Mouse (Mus musculus) liver, embryonic 13.5 days (tissue): ENCODE results near the gene Aldh2. TPM values are rescaled to one million over a fixed set of nuclear protein-coding genes. Genes with fewer than 3 reads are reported as not detected.
"Not testable (repeated sequence)": the region's sequence is repeated elsewhere in the genome, so short reads cannot be mapped to it uniquely, and the experiment has no call there.

Source experiments
- ATAC-seq: fragments of 200-750 bp; cut with Nextera tagmentation; 2 replicates; pipeline ENCODE4 v1.8.0; 2017; ENCODE audit warnings: low read depth, mild to moderate bottlenecking, moderate number of reproducible peaks, moderate library complexity
- DNase-seq: peaks from one replicate; pipeline ENCODE4 v3.0.0; 2022
- H3K27ac ChIP-seq: fragments of 300-500 bp; sonication (generic); 2 replicates; pipeline ENCODE4 v1.5.1; 2015; ENCODE audit warnings: moderate library complexity, mild to moderate bottlenecking, inconsistent platforms
- H3K27me3 ChIP-seq: fragments of 300-500 bp; sonication (generic); 2 replicates; pipeline ENCODE4 v1.6.1; 2015; ENCODE audit warnings: mild to moderate bottlenecking, inconsistent platforms
- H3K36me3 ChIP-seq: fragments of 300-500 bp; sonication (generic); 2 replicates; pipeline ENCODE4 v1.6.1; 2015; ENCODE audit warnings: mild to moderate bottlenecking, inconsistent platforms
- H3K4me1 ChIP-seq: fragments of 300-500 bp; sonication (generic); replicated peaks from 2 replicates; pipeline ENCODE4 v1.6.1; 2015; ENCODE audit warnings: inconsistent platforms
- H3K4me2 ChIP-seq: fragments of 300-500 bp; sonication (generic); 2 replicates; pipeline ENCODE4 v1.6.1; 2015; ENCODE audit warnings: inconsistent platforms, mild to moderate bottlenecking, moderate library complexity
- H3K4me3 ChIP-seq: fragments of 300-500 bp; sonication (generic); replicated peaks from 2 replicates; pipeline ENCODE4 v1.5.1; 2015; ENCODE audit warnings: mild to moderate bottlenecking, inconsistent platforms
- H3K9ac ChIP-seq: fragments of 300-500 bp; sonication (generic); 2 replicates; pipeline ENCODE4 v1.6.1; 2015; ENCODE audit warnings: mild to moderate bottlenecking, inconsistent platforms
- H3K9me3 ChIP-seq: fragments of 300-500 bp; sonication (generic); replicated peaks from 2 replicates; pipeline ENCODE4 v1.6.1; 2016; ENCODE audit warnings: inconsistent platforms
- WGBS: fragments of 180-500 bp; shearing (Covaris S2); methylation state at CpG from one replicate; pipeline ENCODE4 v1.1.7; 2015; ENCODE audit not compliant: insufficient replicate concordance; 5-methylcytosine and 5-hydroxymethylcytosine counted together
- polyA plus RNA-seq: library from polyadenylated mRNA; unstranded; fragments of >200 nt; fragmentation: Nextera tagmentation; extraction: Ambion mirVana; gene quantifications from 2 replicates; pipeline ENCODE4 v1.2.1, GENCODE M21; 2015

Aldh2 gene
- 123 and 138 TPM in 2 replicates for polyA plus RNA-seq

GRCm38 (mm10) chr5:121593451-121594401 lies at the start of gene Aldh2:
TSS of gene Aldh2 (minus strand) at chr5:121593824.
- Histone ChIP-seq H3K4me2 (peak within 1 kb of the TSS; percentile 99), H3K27me3 (no peaks in the 10 kb centered on the region), H3K9me3 (no peaks in the 10 kb centered on the region), H3K4me1 (peaks cover 69% of the 10 kb centered on the region), H3K36me3 (no peaks in the 10 kb centered on the region), H3K4me3 (peak within 1 kb of the TSS; percentile 78), H3K27ac (peak within 1 kb of the TSS; percentile 91), H3K9ac (peak within 1 kb of the TSS; percentile 87)
- ATAC-seq (peak; percentile 90), DNase-seq (peak; percentile 84)
- 2% methylated on average over 47 of the region's 47 CpGs for WGBS

- Histone ChIP-seq H3K9me3 (no peaks in the 10 kb centered on the region), H3K27ac (no peak overlapping the region), H3K4me2 (no peak overlapping the region), H3K4me3 (no peak overlapping the region), H3K4me1 (0 out of 2 replicates have a peak, but pooled peaks cover 1% of the 10 kb centered on the region), H3K27me3 (no peaks in the 10 kb centered on the region), H3K36me3 (no peaks in the 10 kb centered on the region), H3K9ac (no peak overlapping the region)
- no peak for ATAC-seq
- no peak for DNase-seq
- 74% methylated on average over 9 of the region's 9 CpGs for WGBS
These were observed 46.0 kb upstream of the Aldh2 start for GRCm38 (mm10) chr5:121639601-121640000.

GRCm38 (mm10) chr5:121637296-121637695 lies 43.7 kb upstream of the Aldh2 start:
- Histone ChIP-seq H3K4me2 (no peak overlapping the region), H3K4me3 (no peak overlapping the region), H3K27me3 (no peaks in the 10 kb centered on the region), H3K27ac (no peak overlapping the region), H3K9ac (no peak overlapping the region), H3K4me1 (no peaks in the 10 kb centered on the region), H3K36me3 (no peaks in the 10 kb centered on the region), H3K9me3 (no peaks in the 10 kb centered on the region)
- 73% methylated on average over 6 of the region's 6 CpGs for WGBS
- DNase-seq (no peak), ATAC-seq (no peak)

GRCm38 (mm10) chr5:121634668-121635067 lies 41.0 kb upstream of the Aldh2 start:
- H3K27ac ChIP-seq = no peak overlapping the region
- H3K4me3 ChIP-seq = no peak overlapping the region
- DNase-seq (no peak), ATAC-seq (no peak)
- WGBS = 83% methylated on average over 5 of the region's 5 CpGs
- H3K9me3 ChIP-seq = no peaks in the 10 kb centered on the region
- no peaks in the 10 kb centered on the region for H3K4me1 ChIP-seq
- no peak overlapping the region for H3K4me2 ChIP-seq
- no peaks in the 10 kb centered on the region for H3K36me3 ChIP-seq
- H3K9ac ChIP-seq = no peak overlapping the region
- H3K27me3 ChIP-seq = no peaks in the 10 kb centered on the region

GRCm38 (mm10) chr5:121632804-121633203 lies 39.2 kb upstream of the Aldh2 start:
- Histone ChIP-seq H3K4me1 (no peaks in the 10 kb centered on the region), H3K36me3 (no peaks in the 10 kb centered on the region), H3K9me3 (no peaks in the 10 kb centered on the region), H3K4me2 (no peak overlapping the region), H3K4me3 (no peak overlapping the region), H3K27me3 (no peaks in the 10 kb centered on the region), H3K27ac (no peak overlapping the region), H3K9ac (no peak overlapping the region)
- WGBS = 34% methylated on average over 3 of the region's 3 CpGs
- ATAC-seq = no peak
- no peak for DNase-seq

- not testable (repeated sequence) for H3K36me3 ChIP-seq, ATAC-seq, H3K4me1 ChIP-seq, H3K9ac ChIP-seq, H3K4me3 ChIP-seq, DNase-seq, H3K27me3 ChIP-seq, H3K4me2 ChIP-seq, H3K27ac ChIP-seq, H3K9me3 ChIP-seq
- 64% methylated on average over 9 of the region's 9 CpGs for WGBS
These were observed 37.6 kb upstream of the Aldh2 start for GRCm38 (mm10) chr5:121631106-121631647.

- no peak overlapping the region for H3K27ac ChIP-seq
- H3K36me3 ChIP-seq = no peaks in the 10 kb centered on the region
- WGBS = 0% methylated on average over 1 of the region's 1 CpGs
- no peak overlapping the region for H3K4me3 ChIP-seq
- ATAC-seq (no peak), DNase-seq (peak; percentile 57)
- no peaks in the 10 kb centered on the region for H3K27me3 ChIP-seq
- no peaks in the 10 kb centered on the region for H3K9me3 ChIP-seq
- no peak overlapping the region for H3K4me2 ChIP-seq
- no peaks in the 10 kb centered on the region for H3K4me1 ChIP-seq
- no peak overlapping the region for H3K9ac ChIP-seq
These were observed 34.2 kb upstream of the Aldh2 start for GRCm38 (mm10) chr5:121627871-121628270.

GRCm38 (mm10) chr5:121623241-121623640 lies 29.6 kb upstream of the Aldh2 start:
- no peaks in the 10 kb centered on the region for H3K9me3 ChIP-seq
- no peak overlapping the region for H3K4me2 ChIP-seq
- no peak overlapping the region for H3K9ac ChIP-seq
- ATAC-seq (no peak), DNase-seq (no peak)
- H3K4me3 ChIP-seq = no peak overlapping the region
- no peaks in the 10 kb centered on the region for H3K27me3 ChIP-seq
- no peaks in the 10 kb centered on the region for H3K36me3 ChIP-seq
- H3K27ac ChIP-seq = no peak overlapping the region
- WGBS = 70% methylated on average over 3 of the region's 3 CpGs
- peaks cover 14% of the 10 kb centered on the region for H3K4me1 ChIP-seq

- peaks cover 17% of the 10 kb centered on the region for H3K4me1 ChIP-seq
- ATAC-seq (no peak), DNase-seq (no peak)
- H3K36me3 ChIP-seq = no peaks in the 10 kb centered on the region
- H3K9me3 ChIP-seq = no peaks in the 10 kb centered on the region
- 85% methylated on average over 5 of the region's 5 CpGs for WGBS
- no peak overlapping the region for H3K4me2 ChIP-seq
- no peak overlapping the region for H3K9ac ChIP-seq
- H3K4me3 ChIP-seq = no peak overlapping the region
- no peak overlapping the region for H3K27ac ChIP-seq
- H3K27me3 ChIP-seq = no peaks in the 10 kb centered on the region
These were observed 27.5 kb upstream of the Aldh2 start for GRCm38 (mm10) chr5:121621102-121621501.

- ATAC-seq = peak; percentile 83
- peak within 1 kb of the TSS; percentile 71 for H3K27ac ChIP-seq
- under 1% methylated on average over 56 of the region's 58 CpGs for WGBS
- peak; percentile 77 for DNase-seq
- H3K4me1 ChIP-seq = peaks cover 17% of the 10 kb centered on the region
- no peaks in the 10 kb centered on the region for H3K9me3 ChIP-seq
- H3K9ac ChIP-seq = peak within 1 kb of the TSS; percentile 85
- H3K4me3 ChIP-seq = peak within 1 kb of the TSS; percentile 79
- H3K36me3 ChIP-seq = no peaks in the 10 kb centered on the region
- peak within 1 kb of the TSS; percentile 85 for H3K4me2 ChIP-seq
- H3K27me3 ChIP-seq = no peaks in the 10 kb centered on the region
These were observed 25.2 kb upstream of the Aldh2 start, which contains the start of gene Acad12 for GRCm38 (mm10) chr5:121618592-121619513. TSS of gene Acad12 (minus strand) at chr5:121618938.

- not testable (repeated sequence) for H3K27ac ChIP-seq, H3K36me3 ChIP-seq, H3K4me3 ChIP-seq, H3K9me3 ChIP-seq, ATAC-seq, H3K27me3 ChIP-seq, H3K4me2 ChIP-seq, H3K9ac ChIP-seq, DNase-seq
- H3K4me1 ChIP-seq = peaks cover 15% of the 10 kb centered on the region
- WGBS = 60% methylated on average over 3 of the region's 3 CpGs
These were observed 21.3 kb upstream of the Aldh2 start for GRCm38 (mm10) chr5:121614921-121615320.
